Mouse (Mus musculus): ENCODE measurements around the gene Ugt2b38. TPM values are rescaled to one million over a fixed set of nuclear protein-coding genes. Genes with fewer than 3 reads are reported as not detected.
"Not testable (repeated sequence)": the region's sequence is repeated elsewhere in the genome, so short reads cannot be mapped to it uniquely, and the experiment has no call there.

The Ugt2b38 gene
- not detected in 2 replicates for polyA plus RNA-seq (2014; fragmentation: Nextera tagmentation; extraction: Ambion mirVana)

DNA sequence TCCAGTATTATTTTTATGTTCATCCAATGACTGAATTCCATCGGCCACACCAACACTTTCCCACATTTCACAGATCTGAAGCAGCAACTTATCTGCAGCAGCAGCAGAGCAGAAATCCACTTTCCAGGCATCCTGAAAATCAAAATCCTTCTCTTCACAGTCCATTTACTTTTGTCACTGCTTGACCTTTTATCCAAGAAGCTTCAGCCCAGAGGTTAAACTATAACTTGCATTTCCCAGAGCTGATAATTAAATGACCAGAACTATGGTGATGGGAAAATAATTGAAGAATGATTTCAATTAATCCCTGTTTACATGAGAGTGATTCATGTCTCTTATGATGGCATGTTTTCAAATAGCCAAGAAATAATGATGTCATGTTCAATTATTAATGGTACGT, at the start of gene Ugt2b38:
Ugt2b38 (minus strand) TSS at position 163 of the 400 bp plus-strand sequence.
- not testable (repeated sequence) for H3K9me3 ChIP-seq (ENCODE audit: control insufficient read depth, low read length); H3K9ac ChIP-seq (ENCODE audit: low read depth, low read length); H3K27ac ChIP-seq (replicated peaks; ENCODE audit: low read depth, low read length); H3K4me1 ChIP-seq (ENCODE audit: control insufficient read depth, insufficient read depth, low read length); H3K27me3 ChIP-seq (replicated peaks; ENCODE audit: control insufficient read depth, insufficient read depth, low read length); DNase-seq (ENCODE audit: low spot score); ATAC-seq (ENCODE audit: low read depth); H3K4me3 ChIP-seq (ENCODE audit: low read depth, low read length); H3K36me3 ChIP-seq (ENCODE audit: control insufficient read depth, insufficient read depth, low read length); H3K4me2 ChIP-seq (ENCODE audit: low read depth, low read length)
- 85% methylated on average over 1 of the region's 2 CpGs for WGBS

GRCm38 (mm10) chr5:87458810-87459209, 34.8 kb upstream of the Ugt2b38 start:
- Histone ChIP-seq H3K27ac (replicated peaks; ENCODE audit: low read depth, low read length) (no peak overlapping the region), H3K9me3 (ENCODE audit: control insufficient read depth, low read length) (no peaks in the 10 kb centered on the region), H3K27me3 (replicated peaks; ENCODE audit: control insufficient read depth, insufficient read depth, low read length) (no peaks in the 10 kb centered on the region), H3K9ac (ENCODE audit: low read depth, low read length) (no peak overlapping the region), H3K36me3 (ENCODE audit: control insufficient read depth, insufficient read depth, low read length) (no peaks in the 10 kb centered on the region), H3K4me3 (ENCODE audit: low read depth, low read length) (no peak overlapping the region), H3K4me2 (ENCODE audit: low read depth, low read length) (no peak overlapping the region), H3K4me1 (ENCODE audit: control insufficient read depth, insufficient read depth, low read length) (no peaks in the 10 kb centered on the region)
- no peak for ATAC-seq (ENCODE audit: low read depth)
- no peak for DNase-seq (ENCODE audit: low spot score)
- WGBS, result 34% methylated on average over 1 of the region's 1 CpGs

DNA sequence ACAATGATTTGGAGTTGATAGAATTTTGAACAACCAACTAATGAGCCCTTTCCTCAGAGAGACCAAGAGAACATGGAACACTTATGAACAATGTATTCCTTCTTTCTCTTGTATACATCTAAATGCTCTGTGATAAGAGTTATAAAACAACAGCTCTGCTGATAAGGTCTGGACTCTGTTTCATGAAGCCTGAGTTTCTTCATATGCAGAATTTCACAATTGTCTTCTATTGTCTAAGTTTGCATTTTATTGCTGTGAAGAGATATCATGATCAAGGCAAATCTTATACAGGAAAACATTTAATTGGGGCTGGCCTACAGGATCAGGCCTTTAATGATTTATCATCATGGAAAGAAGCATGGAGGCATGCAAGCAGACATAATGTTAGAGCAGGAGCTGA, 33.7 kb upstream of the Ugt2b38 start:
- Histone ChIP-seq H3K9ac (ENCODE audit: low read depth, low read length) (no peak overlapping the region), H3K36me3 (ENCODE audit: control insufficient read depth, insufficient read depth, low read length) (no peaks in the 10 kb centered on the region), H3K4me3 (ENCODE audit: low read depth, low read length) (no peak overlapping the region), H3K4me1 (ENCODE audit: control insufficient read depth, insufficient read depth, low read length) (no peaks in the 10 kb centered on the region), H3K27me3 (replicated peaks; ENCODE audit: control insufficient read depth, insufficient read depth, low read length) (no peaks in the 10 kb centered on the region), H3K9me3 (ENCODE audit: control insufficient read depth, low read length) (no peaks in the 10 kb centered on the region), H3K4me2 (ENCODE audit: low read depth, low read length) (no peak overlapping the region), H3K27ac (replicated peaks; ENCODE audit: low read depth, low read length) (no peak overlapping the region)
- ATAC-seq (ENCODE audit: low read depth) (no peak), DNase-seq (ENCODE audit: low spot score) (no peak)

GRCm38 (mm10) chr5:87456216-87456850, 32.3 kb upstream of the Ugt2b38 start:
- Histone ChIP-seq H3K4me3 (ENCODE audit: low read depth, low read length) (no peak overlapping the region), H3K9ac (ENCODE audit: low read depth, low read length) (no peak overlapping the region), H3K4me1 (ENCODE audit: control insufficient read depth, insufficient read depth, low read length) (no peaks in the 10 kb centered on the region), H3K9me3 (ENCODE audit: control insufficient read depth, low read length) (no peaks in the 10 kb centered on the region), H3K27me3 (replicated peaks; ENCODE audit: control insufficient read depth, insufficient read depth, low read length) (no peaks in the 10 kb centered on the region), H3K27ac (replicated peaks; ENCODE audit: low read depth, low read length) (no peak overlapping the region), H3K36me3 (ENCODE audit: control insufficient read depth, insufficient read depth, low read length) (no peaks in the 10 kb centered on the region), H3K4me2 (ENCODE audit: low read depth, low read length) (no peak overlapping the region)
- no peak for ATAC-seq (ENCODE audit: low read depth)
- DNase-seq (ENCODE audit: low spot score), result no peak
- 79% methylated on average over 3 of the region's 3 CpGs for WGBS

DNA sequence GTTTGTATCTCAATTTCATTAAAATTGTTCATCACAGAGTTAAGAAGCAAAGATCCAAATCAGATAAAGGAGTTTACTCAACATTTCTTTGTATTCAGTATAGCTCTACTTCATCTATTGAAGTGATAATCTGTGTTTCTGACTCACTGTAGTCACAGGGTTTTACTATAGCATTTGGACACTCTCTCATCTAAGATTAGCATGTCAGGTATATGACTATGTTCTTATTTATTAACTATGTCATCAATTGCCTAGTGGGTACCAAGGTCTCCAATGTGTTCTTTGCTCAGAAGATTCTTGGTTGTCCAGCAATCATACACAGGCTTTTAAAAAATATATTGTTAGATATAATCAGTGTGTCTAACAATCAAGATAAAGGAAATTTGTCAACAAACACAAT, 31.5 kb upstream of the Ugt2b38 start:
- Histone ChIP-seq H3K27ac (replicated peaks; ENCODE audit: low read depth, low read length) (no peak overlapping the region), H3K4me3 (ENCODE audit: low read depth, low read length) (no peak overlapping the region), H3K4me1 (ENCODE audit: control insufficient read depth, insufficient read depth, low read length) (no peaks in the 10 kb centered on the region), H3K27me3 (replicated peaks; ENCODE audit: control insufficient read depth, insufficient read depth, low read length) (no peaks in the 10 kb centered on the region), H3K36me3 (ENCODE audit: control insufficient read depth, insufficient read depth, low read length) (no peaks in the 10 kb centered on the region), H3K9ac (ENCODE audit: low read depth, low read length) (no peak overlapping the region), H3K9me3 (ENCODE audit: control insufficient read depth, low read length) (no peaks in the 10 kb centered on the region), H3K4me2 (ENCODE audit: low read depth, low read length) (no peak overlapping the region)
- ATAC-seq (ENCODE audit: low read depth), result no peak
- DNase-seq (ENCODE audit: low spot score), result no peak

GRCm38 (mm10) chr5:87452514-87452913, 28.5 kb upstream of the Ugt2b38 start:
- not testable (repeated sequence) for H3K4me1 ChIP-seq (ENCODE audit: control insufficient read depth, insufficient read depth, low read length); H3K4me2 ChIP-seq (ENCODE audit: low read depth, low read length); H3K27me3 ChIP-seq (replicated peaks; ENCODE audit: control insufficient read depth, insufficient read depth, low read length); H3K36me3 ChIP-seq (ENCODE audit: control insufficient read depth, insufficient read depth, low read length); DNase-seq (ENCODE audit: low spot score); ATAC-seq (ENCODE audit: low read depth); H3K9me3 ChIP-seq (ENCODE audit: control insufficient read depth, low read length); H3K4me3 ChIP-seq (ENCODE audit: low read depth, low read length); H3K9ac ChIP-seq (ENCODE audit: low read depth, low read length); H3K27ac ChIP-seq (replicated peaks; ENCODE audit: low read depth, low read length)
- WGBS, result 88% methylated on average over 4 of the region's 5 CpGs

DNA sequence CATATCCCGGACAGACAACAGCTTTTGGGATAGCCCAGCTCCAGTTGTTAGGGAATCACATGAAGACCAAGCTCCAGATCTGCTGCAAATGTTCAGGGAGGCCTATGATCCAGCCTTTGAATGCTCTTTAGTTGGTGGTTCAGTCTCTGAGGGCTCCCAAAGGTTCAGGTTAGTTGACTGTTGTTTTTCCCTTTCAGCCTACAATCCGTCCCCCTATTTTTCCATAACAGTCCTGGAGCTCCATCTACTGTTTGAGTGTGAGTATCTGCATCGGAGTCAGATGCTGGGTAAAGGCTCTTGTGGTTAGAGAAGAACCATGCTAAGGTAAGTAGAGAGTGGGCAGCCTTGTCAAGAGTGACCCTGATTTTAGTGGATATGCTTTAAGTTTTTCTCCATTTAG, 12.3 kb upstream of the Ugt2b38 start:
- DNase-seq (ENCODE audit: low spot score) (peak; percentile 29), ATAC-seq (ENCODE audit: low read depth) (no peak)
- Histone ChIP-seq H3K9ac (ENCODE audit: low read depth, low read length) (no peak overlapping the region), H3K4me1 (ENCODE audit: control insufficient read depth, insufficient read depth, low read length) (no peaks in the 10 kb centered on the region), H3K4me2 (ENCODE audit: low read depth, low read length) (no peak overlapping the region), H3K36me3 (ENCODE audit: control insufficient read depth, insufficient read depth, low read length) (no peaks in the 10 kb centered on the region), H3K4me3 (ENCODE audit: low read depth, low read length) (no peak overlapping the region), H3K27me3 (replicated peaks; ENCODE audit: control insufficient read depth, insufficient read depth, low read length) (no peaks in the 10 kb centered on the region), H3K27ac (replicated peaks; ENCODE audit: low read depth, low read length) (no peak overlapping the region), H3K9me3 (ENCODE audit: control insufficient read depth, low read length) (no peaks in the 10 kb centered on the region)
- 39% methylated on average over 3 of the region's 3 CpGs for WGBS

DNA sequence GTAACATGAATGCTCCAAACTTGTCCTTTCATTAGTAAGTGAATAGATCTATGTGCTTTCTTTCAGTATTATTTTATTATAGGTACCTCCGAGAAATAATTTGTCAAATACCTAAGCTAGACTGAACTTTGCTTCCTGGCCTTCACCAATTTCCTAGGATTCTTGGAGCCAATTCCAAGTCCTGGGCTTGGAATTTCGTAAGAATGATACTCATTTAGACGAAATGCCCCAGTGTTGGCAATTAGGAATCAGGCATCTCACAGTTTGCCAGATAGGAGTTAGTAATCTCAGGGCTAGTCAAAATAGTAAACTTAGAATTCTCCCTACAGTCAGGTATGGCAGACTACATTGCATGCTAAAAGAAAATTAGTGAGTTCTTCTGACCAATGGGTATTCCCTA, 1.7 kb upstream of the Ugt2b38 start:
- Histone ChIP-seq H3K27ac (replicated peaks; ENCODE audit: low read depth, low read length) (no peak overlapping the region), H3K4me2 (ENCODE audit: low read depth, low read length) (no peak overlapping the region), H3K27me3 (replicated peaks; ENCODE audit: control insufficient read depth, insufficient read depth, low read length) (no peaks in the 10 kb centered on the region), H3K9ac (ENCODE audit: low read depth, low read length) (no peak overlapping the region), H3K36me3 (ENCODE audit: control insufficient read depth, insufficient read depth, low read length) (no peaks in the 10 kb centered on the region), H3K9me3 (ENCODE audit: control insufficient read depth, low read length) (no peaks in the 10 kb centered on the region), H3K4me3 (ENCODE audit: low read depth, low read length) (no peak overlapping the region), H3K4me1 (ENCODE audit: control insufficient read depth, insufficient read depth, low read length) (no peaks in the 10 kb centered on the region)
- 81% methylated on average over 3 of the region's 3 CpGs for WGBS
- ATAC-seq (ENCODE audit: low read depth), result no peak
- no peak for DNase-seq (ENCODE audit: low spot score)

GRCm38 (mm10) chr5:87396968-87397367, 27.0 kb downstream of the Ugt2b38 start:
- H3K4me3 ChIP-seq (ENCODE audit: low read depth, low read length), result no peak overlapping the region
- H3K27me3 ChIP-seq (replicated peaks; ENCODE audit: control insufficient read depth, insufficient read depth, low read length), result no peaks in the 10 kb centered on the region
- H3K36me3 ChIP-seq (ENCODE audit: control insufficient read depth, insufficient read depth, low read length), result no peaks in the 10 kb centered on the region
- 91% methylated on average over 4 of the region's 4 CpGs for WGBS
- no peak for ATAC-seq (ENCODE audit: low read depth)
- no peaks in the 10 kb centered on the region for H3K9me3 ChIP-seq (ENCODE audit: control insufficient read depth, low read length)
- H3K4me1 ChIP-seq (ENCODE audit: control insufficient read depth, insufficient read depth, low read length), result no peaks in the 10 kb centered on the region
- no peak overlapping the region for H3K9ac ChIP-seq (ENCODE audit: low read depth, low read length)
- H3K27ac ChIP-seq (replicated peaks; ENCODE audit: low read depth, low read length), result no peak overlapping the region
- DNase-seq (ENCODE audit: low spot score), result no peak
- H3K4me2 ChIP-seq (ENCODE audit: low read depth, low read length), result no peak overlapping the region
